In the genomic region with DNA sequence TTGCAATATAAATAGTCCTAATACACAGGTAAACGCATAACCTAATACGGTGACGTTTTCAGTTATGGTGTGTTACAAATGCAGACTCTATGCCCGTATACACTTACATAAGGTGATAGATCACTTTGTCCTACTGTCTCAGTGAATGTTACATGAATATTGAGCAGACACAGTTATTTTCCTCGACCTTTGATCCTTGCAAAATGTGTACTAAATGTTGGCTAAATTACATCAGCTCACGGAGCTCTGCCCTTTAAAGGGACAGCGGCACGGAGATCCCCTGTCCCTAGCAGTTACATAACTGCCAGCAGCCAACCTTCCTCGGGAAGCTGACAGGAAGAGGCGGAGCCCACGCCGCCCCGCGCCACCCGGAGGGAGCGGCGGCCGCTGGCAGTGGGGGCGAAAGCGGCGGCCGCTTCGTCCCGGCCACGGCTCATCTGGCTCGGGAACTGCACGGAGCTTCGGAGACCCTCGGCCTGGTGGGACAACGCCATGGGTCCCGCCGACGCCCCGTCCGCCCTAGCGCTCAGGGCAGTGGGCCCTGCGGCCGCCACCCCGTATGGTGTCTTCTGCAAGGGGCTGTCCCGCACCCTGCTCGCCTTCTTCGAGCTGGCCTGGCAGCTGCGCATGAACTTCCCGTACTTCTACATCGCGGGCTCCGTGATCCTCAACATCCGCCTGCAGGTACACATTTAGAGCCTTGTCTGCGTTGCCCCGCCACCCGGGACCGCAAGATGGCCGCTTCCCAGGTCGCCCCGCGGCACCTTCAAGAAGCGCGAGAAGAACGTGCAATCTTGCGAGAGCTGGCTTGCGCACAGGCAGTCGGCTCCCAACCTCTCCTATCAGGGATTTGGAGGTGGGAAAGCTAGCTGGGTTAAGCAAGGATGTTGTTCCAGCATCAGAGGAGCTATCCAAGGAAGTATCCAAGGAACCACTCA, we compare ENCODE assay signal across 1 mouse cellular context.
A peak's percentile ranks its signal among the peaks of the same experiment; 100 is the strongest.
TF ChIP-seq lines count a peak whose summit lies in the region.

No protein-coding gene starts in this region.

TF ChIP-seq in CH12.LX, 34 proteins besides CTCF, POLR2A, EP300 and RAD21 (continued from another document):
- TF ChIP-seq SIN3A (IDR thresholded peaks at IDR 0.05; ENCODE audit: low read length): peak; percentile 44; the same call in 1 of the 2 replicates
- TF ChIP-seq ZNF384 (IDR thresholded peaks at IDR 0.05; ENCODE audit: low read depth, low read length): peak; percentile 57
- 0 out of 2 replicates have a peak, but pooled peaks have one; percentile 42 for TF ChIP-seq BHLHE40 (IDR thresholded peaks at IDR 0.05; ENCODE audit: low read depth, low read length)
- TF ChIP-seq ZMIZ1 (IDR thresholded peaks at IDR 0.05; ENCODE audit: low read depth, low read length): peak; percentile 74; the same call in 1 of the 2 replicates
- peak; percentile 74 for TF ChIP-seq MXI1 (IDR thresholded peaks at IDR 0.05; ENCODE audit: low read depth, low read length)
- no peak for TF ChIP-seq ZKSCAN1 (IDR thresholded peaks at IDR 0.05; ENCODE audit: borderline replicate concordance, low read depth, low read length)
- no peak for TF ChIP-seq RCOR1 (conservative IDR thresholded peaks at IDR 0.05; ENCODE audit: low read depth, low read length)
- peak; percentile 98 for TF ChIP-seq CHD2 (IDR thresholded peaks at IDR 0.05; ENCODE audit: low read length)
- TF ChIP-seq ETS1 (conservative IDR thresholded peaks at IDR 0.05; ENCODE audit: low read depth, low read length): peak; percentile 38; the same call in 1 of the 2 replicates
- TF ChIP-seq TCF12 (IDR thresholded peaks at IDR 0.05; ENCODE audit: low read depth, low read length): peak; percentile 70
- peak; percentile 30; the same call in 1 of the 2 replicates for TF ChIP-seq MYC (IDR thresholded peaks at IDR 0.05; ENCODE audit: low read depth, low read length)
- 0 out of 2 replicates have a peak, but pooled peaks have one; percentile 14 for TF ChIP-seq IRF4 (IDR thresholded peaks at IDR 0.05; ENCODE audit: low read depth, low read length)
- TF ChIP-seq NRF1 (IDR thresholded peaks at IDR 0.05; ENCODE audit: low read depth, low read length): peak; percentile 72
- TF ChIP-seq NELFE (IDR thresholded peaks at IDR 0.05; ENCODE audit: low read depth, low read length): peak; percentile 83
- no peak; the same call in 1 of the 2 replicates for TF ChIP-seq MAX (IDR thresholded peaks at IDR 0.05; ENCODE audit: low read length)
- peak; percentile 38; the same call in 1 of the 2 replicates for TF ChIP-seq GABPA (IDR thresholded peaks at IDR 0.05; ENCODE audit: insufficient replicate concordance, low read depth, low read length)
- TF ChIP-seq UBTF (IDR thresholded peaks at IDR 0.05; ENCODE audit: low read depth, low read length): 0 out of 2 replicates have a peak, but pooled peaks have one; percentile 37
- TF ChIP-seq E2F4 (IDR thresholded peaks at IDR 0.05; ENCODE audit: insufficient replicate concordance, low read depth, low read length): 0 out of 2 replicates have a peak, but pooled peaks have one; percentile 14
- no peak for TF ChIP-seq PAX5 (IDR thresholded peaks at IDR 0.05; ENCODE audit: low read length)
- no peak for TF ChIP-seq JUN (IDR thresholded peaks at IDR 0.05; ENCODE audit: insufficient read depth, low read depth, low read length)
- TF ChIP-seq KAT2A (IDR thresholded peaks at IDR 0.05; ENCODE audit: insufficient replicate concordance, low read length): peak; percentile 65; the same call in 1 of the 2 replicates
- TF ChIP-seq SMC3 (IDR thresholded peaks at IDR 0.05; ENCODE audit: low read depth, low read length): no peak
- peak; percentile 94 for TF ChIP-seq TBP (conservative IDR thresholded peaks at IDR 0.05; ENCODE audit: low read depth, low read length)
